Mouse (Mus musculus): Measurements from ENCODE around the gene Zscan12.
"Not testable (repeated sequence)": the region's sequence is repeated elsewhere in the genome, so short reads cannot be mapped to it uniquely, and the experiment has no call there.

Gene Zscan12

GRCm38 (mm10) chr13:21362621-21363248 is at the start of gene Zscan12:
Gene Zscan12, plus strand, starts transcription at chr13:21362820.
- in situ Hi-C loops (cut with MboI), result no loop called here

GRCm38 (mm10) chr13:21312854-21313253 is 49.8 kb upstream of the Zscan12 start:
- in situ Hi-C loops (cut with MboI), result no loop called here

- in situ Hi-C loops (cut with MboI), result no loop called here
Observed at GRCm38 (mm10) chr13:21313903-21314302, 48.7 kb upstream of the Zscan12 start.

GRCm38 (mm10) chr13:21320262-21320661 is 42.4 kb upstream of the Zscan12 start:
- in situ Hi-C loops (cut with MboI), result no loop called here

GRCm38 (mm10) chr13:21321890-21322494 is 40.6 kb upstream of the Zscan12 start:
- in situ Hi-C loops (cut with MboI), result no loop called here

- in situ Hi-C loops (cut with MboI), result no loop called here
Observed at GRCm38 (mm10) chr13:21322509-21323375, 39.9 kb upstream of the Zscan12 start.

- in situ Hi-C loops (cut with MboI), result no loop called here
Observed at GRCm38 (mm10) chr13:21323405-21323804, 39.2 kb upstream of the Zscan12 start.

- in situ Hi-C loops (cut with MboI), result no loop called here
Observed at GRCm38 (mm10) chr13:21326191-21326590, 36.4 kb upstream of the Zscan12 start.

GRCm38 (mm10) chr13:21326657-21327211 is 35.9 kb upstream of the Zscan12 start:
- in situ Hi-C loops (cut with MboI), result no loop called here

GRCm38 (mm10) chr13:21327424-21327823 is 35.2 kb upstream of the Zscan12 start:
- in situ Hi-C loops (cut with MboI), result no loop called here

- in situ Hi-C loops (cut with MboI), result no loop called here
Observed at GRCm38 (mm10) chr13:21346610-21347009, 16.0 kb upstream of the Zscan12 start, which contains the start of gene Olfr1367. Gene Olfr1367, plus strand, starts transcription at chr13:21346910.

GRCm38 (mm10) chr13:21350593-21350992 is 12.0 kb upstream of the Zscan12 start:
- in situ Hi-C loops (cut with MboI), result no loop called here

- in situ Hi-C loops (cut with MboI), result no loop called here
Observed at GRCm38 (mm10) chr13:21363719-21364118, 1.1 kb downstream of the Zscan12 start.

GRCm38 (mm10) chr13:21366635-21367034 is 4.0 kb downstream of the Zscan12 start:
- in situ Hi-C loops (cut with MboI), result no loop called here

GRCm38 (mm10) chr13:21372700-21373099 is 10.1 kb downstream of the Zscan12 start:
- in situ Hi-C loops (cut with MboI), result no loop called here

- in situ Hi-C loops (cut with MboI), result no loop called here
Observed at GRCm38 (mm10) chr13:21377773-21378172, 15.2 kb downstream of the Zscan12 start.

- in situ Hi-C loops (cut with MboI), result no loop called here
Observed at GRCm38 (mm10) chr13:21395211-21395610, 32.6 kb downstream of the Zscan12 start.

- in situ Hi-C loops (cut with MboI), result no loop called here
Observed at GRCm38 (mm10) chr13:21395623-21396022, 33.0 kb downstream of the Zscan12 start.

- in situ Hi-C loops (cut with MboI), result not testable (repeated sequence)
Observed at GRCm38 (mm10) chr13:21396048-21396447, 33.4 kb downstream of the Zscan12 start.

GRCm38 (mm10) chr13:21397486-21397885 is 34.9 kb downstream of the Zscan12 start:
- in situ Hi-C loops (cut with MboI), result no loop called here

- in situ Hi-C loops (cut with MboI), result loop anchor here (5.0 to 25.0 kb wide), 3 partner anchors 126 to 311 kb away; partner anchors contain the start of genes Hist1h2ai, Hist1h2bl, Hist1h2bm and Hist1h3h
Observed at GRCm38 (mm10) chr13:21401166-21401565, 38.5 kb downstream of the Zscan12 start.

Data from mature B cell (primary cell).